Mouse (Mus musculus) E14TG2a.4 (cell line): ENCODE measurements around the gene Sulf2.

Experiments
- CTCF ChIP-seq: conservative IDR thresholded peaks from 2 replicates; pipeline ENCODE4 v1.5.1; 2014; ENCODE audit warnings: low read length
- NANOG ChIP-seq: IDR thresholded peaks from 2 replicates; pipeline ENCODE4 v1.6.1; 2014; ENCODE audit warnings: borderline replicate concordance, low read length, mixed read lengths
- POU5F1 ChIP-seq: IDR thresholded peaks from 2 replicates; pipeline ENCODE4 v1.6.1; 2014; ENCODE audit warnings: low read length, borderline replicate concordance

DNA sequence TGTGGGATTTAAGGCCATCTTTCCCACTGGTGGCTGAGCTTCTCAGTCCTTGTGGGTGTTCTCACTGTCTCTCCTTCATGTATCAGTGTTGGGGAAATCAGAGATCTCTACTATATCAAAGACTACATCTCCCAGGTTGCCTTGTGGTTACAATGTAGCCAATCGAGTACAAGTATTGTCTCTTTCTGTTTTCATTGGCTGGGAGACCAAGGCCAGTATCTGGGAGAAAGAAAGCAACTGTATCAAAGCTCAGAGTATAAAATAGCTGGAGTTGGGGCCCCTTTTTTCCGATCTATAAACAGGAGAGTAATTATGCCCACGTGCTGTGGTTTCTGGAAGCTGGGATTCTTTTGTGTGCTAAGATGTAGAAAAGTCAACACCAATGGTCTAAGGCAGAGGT lies 19.7 kb upstream of the Sulf2 start:
- TF ChIP-seq CTCF, result no peak
- TF ChIP-seq NANOG, result no peak
- no peak for TF ChIP-seq POU5F1
